Mouse (Mus musculus) ES-Bruce4 (cell line): ENCODE results near the gene Mrpl58.

Source experiments
- CTCF ChIP-seq: IDR thresholded peaks from one replicate; pipeline ENCODE4 v1.8.1; 2011; ENCODE audit warnings: low read depth, low read length
- EP300 ChIP-seq: IDR thresholded peaks from 2 replicates; pipeline ENCODE4 v1.6.1; 2011; ENCODE audit warnings: low read depth, low read length; ENCODE audit not compliant: insufficient read depth
- POLR2A ChIP-seq: IDR thresholded peaks from one replicate; pipeline ENCODE4 v1.8.1; 2011; ENCODE audit warnings: low read length; ENCODE audit not compliant: insufficient read depth

DNA sequence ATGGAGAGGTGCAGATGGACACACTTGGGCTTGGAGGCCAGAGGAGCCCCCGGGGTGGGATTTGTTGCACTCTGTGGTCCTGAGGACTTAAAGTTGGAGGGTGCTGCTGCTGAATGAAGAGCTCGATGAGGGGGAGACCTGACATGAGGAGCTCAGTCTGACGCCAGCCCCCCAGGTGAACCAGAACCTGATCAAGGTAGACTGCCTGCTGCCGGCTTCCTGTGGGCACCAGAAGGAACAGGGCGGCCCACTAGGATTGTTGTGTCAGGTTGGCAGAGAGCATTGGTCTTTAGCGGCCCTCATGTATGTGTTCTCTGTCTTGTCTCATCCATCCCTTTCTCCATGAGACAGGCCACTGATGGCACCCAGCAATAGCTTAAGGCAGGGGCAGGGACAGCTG lies 2.2 kb downstream of the Mrpl58 start:
- TF ChIP-seq CTCF (no peak), POLR2A (no peak), EP300 (no peak)
